Mouse (Mus musculus) bone marrow macrophage, adult 2 months (primary cell): Measurements from ENCODE around the gene Pcolce2.

Experiments used
- CTCF ChIP-seq: IDR thresholded peaks from 2 replicates; pipeline ENCODE4 v1.5.1; 2012; ENCODE audit warnings: low read depth, mild to moderate bottlenecking, low read length, moderate library complexity
- POLR2A ChIP-seq: IDR thresholded peaks from 2 replicates; pipeline ENCODE4 v1.6.1; 2012; ENCODE audit warnings: mild to moderate bottlenecking, low read depth, low read length, borderline replicate concordance

DNA sequence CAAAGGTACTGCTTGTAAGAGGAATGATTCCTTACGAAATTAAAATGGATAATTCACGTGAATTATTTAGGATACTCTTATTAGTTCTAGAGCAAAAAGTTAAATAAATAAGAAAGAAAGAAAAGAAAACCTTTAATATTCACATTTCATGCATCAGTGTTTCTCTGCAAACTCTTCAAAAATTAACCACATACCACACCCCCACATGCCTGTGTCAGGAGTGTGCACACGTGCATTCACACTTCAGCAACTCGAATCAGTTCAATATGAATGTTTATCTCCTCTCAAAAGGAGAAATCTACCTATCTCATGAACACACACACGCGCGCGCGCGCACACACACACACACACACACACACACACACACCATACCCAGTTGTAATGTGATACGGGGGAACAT is 43.3 kb downstream of the Pcolce2 start:
- TF ChIP-seq CTCF = no peak
- no peak for TF ChIP-seq POLR2A
